Mouse (Mus musculus) spleen, adult 2 months (tissue): Measurements from ENCODE around the gene Kcmf1. TPM values are rescaled to one million over a fixed set of nuclear protein-coding genes. Genes with fewer than 3 reads are reported as not detected.

Source experiments
- DNase-seq, 2 experiments: peaks; one replicate each; pipeline versions ENCODE4 v3.0.0 to v3.0.0-alpha.2; 2012 to 2021; ENCODE audit warnings: low spot score in 2 of 2, low read depth in 1 of 2
- H3K27ac ChIP-seq: fragments of 200-500 bp; 2 replicates; pipeline ENCODE4 v1.5.1; 2012; ENCODE audit warnings: low read length, inconsistent platforms; ENCODE audit not compliant: insufficient read depth
- H3K27me3 ChIP-seq: fragments of 200-500 bp; 2 replicates; pipeline ENCODE4 v1.6.1; 2012; ENCODE audit warnings: mild to moderate bottlenecking, moderate library complexity, low read length, inconsistent platforms; ENCODE audit not compliant: control insufficient read depth, insufficient read depth
- H3K36me3 ChIP-seq: fragments of 200-500 bp; 2 replicates; pipeline ENCODE4 v1.6.1; 2012; ENCODE audit warnings: mild to moderate bottlenecking, low read length, inconsistent platforms; ENCODE audit not compliant: control insufficient read depth, insufficient read depth
- H3K4me1 ChIP-seq: fragments of 200-500 bp; 2 replicates; pipeline ENCODE4 v1.6.1; 2011; ENCODE audit warnings: inconsistent platforms; ENCODE audit not compliant: control insufficient read depth, insufficient read depth, insufficient read length
- H3K4me3 ChIP-seq: fragments of 200-500 bp; 2 replicates; pipeline ENCODE4 v1.5.1; 2011; ENCODE audit warnings: mild to moderate bottlenecking, inconsistent platforms; ENCODE audit not compliant: insufficient read depth, insufficient read length; ENCODE audit errors: extremely low read depth
- CTCF ChIP-seq: fragments of 200-500 bp; IDR thresholded peaks from 2 replicates; pipeline ENCODE4 v1.5.1; 2011; ENCODE audit warnings: mild to moderate bottlenecking, inconsistent platforms; ENCODE audit not compliant: insufficient read depth, insufficient read length, insufficient replicate concordance; ENCODE audit errors: extremely low read depth
- POLR2A ChIP-seq: fragments of 200-500 bp; IDR thresholded peaks from 2 replicates; pipeline ENCODE4 v1.6.1; 2011; ENCODE audit warnings: low read depth, low read length, inconsistent platforms
- WGBS: fragments of 180-500 bp; shearing (Covaris S2); methylation state at CpG from one replicate; pipeline ENCODE4 v1.1.7; 2018; 5-methylcytosine and 5-hydroxymethylcytosine counted together
- polyA plus RNA-seq: library from polyadenylated mRNA; depleted of rRNA; stranded (reverse); fragments of >200 nt; gene quantifications from 2 replicates; pipeline ENCODE4 v1.2.3, GENCODE M21; 2012

Kcmf1 gene
- polyA plus RNA-seq, 1 experiment: 94.1 TPM

- WGBS: 89% methylated on average over 2 of the region's 2 CpGs
- H3K4me1 ChIP-seq: peaks cover 2% of the 10 kb centered on the region
- TF ChIP-seq POLR2A (no peak), CTCF (no peak)
Observed at GRCm38 (mm10) chr6:72888655-72889054, 11.1 kb downstream of the Kcmf1 start.

DNA sequence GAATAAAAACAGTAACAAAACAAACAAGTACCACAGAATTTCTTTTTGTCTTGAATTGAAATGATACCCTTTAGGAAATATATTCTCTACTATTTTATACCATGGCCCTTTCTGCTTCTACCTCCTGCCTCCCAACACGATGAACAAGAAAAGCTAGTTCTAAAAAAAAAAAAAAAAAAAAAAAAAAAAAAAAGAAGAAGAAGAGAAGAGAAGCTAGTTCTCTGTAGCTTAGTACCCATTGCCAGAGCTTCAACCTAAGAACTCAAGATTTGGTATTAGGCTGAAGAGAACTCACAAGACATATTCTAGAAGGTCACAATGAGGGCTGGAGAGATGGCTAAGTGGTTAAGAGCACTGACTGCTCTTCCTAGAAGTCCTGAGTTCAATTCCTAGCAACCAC lies 14.5 kb downstream of the Kcmf1 start:
- peaks cover 15% of the 10 kb centered on the region for H3K4me1 ChIP-seq
- 22% methylated on average over 1 of the region's 1 CpGs for WGBS
- DNase-seq: no peak
- no peaks in the 10 kb centered on the region for H3K36me3 ChIP-seq
- no peak overlapping the region for H3K4me3 ChIP-seq
- TF ChIP-seq POLR2A (no peak), CTCF (no peak)
- H3K27ac ChIP-seq: no peak overlapping the region
- no peaks in the 10 kb centered on the region for H3K27me3 ChIP-seq

More at GRCm38 (mm10) chr6:72888655-72889054, 11.1 kb downstream of the Kcmf1 start:
- Histone ChIP-seq H3K27me3 (no peaks in the 10 kb centered on the region), H3K36me3 (no peaks in the 10 kb centered on the region), H3K27ac (no peak overlapping the region), H3K4me3 (no peak overlapping the region)
- DNase-seq: no peak

- Histone ChIP-seq H3K36me3 (no peaks in the 10 kb centered on the region), H3K4me3 (no peak overlapping the region), H3K27me3 (no peaks in the 10 kb centered on the region), H3K27ac (no peak overlapping the region), H3K4me1 (peaks cover 15% of the 10 kb centered on the region)
- 39% methylated on average over 3 of the region's 3 CpGs for WGBS
- DNase-seq: no peak
- TF ChIP-seq POLR2A: no peak
- TF ChIP-seq CTCF: no peak
Observed at GRCm38 (mm10) chr6:72884767-72885166, 15.0 kb downstream of the Kcmf1 start.

DNA sequence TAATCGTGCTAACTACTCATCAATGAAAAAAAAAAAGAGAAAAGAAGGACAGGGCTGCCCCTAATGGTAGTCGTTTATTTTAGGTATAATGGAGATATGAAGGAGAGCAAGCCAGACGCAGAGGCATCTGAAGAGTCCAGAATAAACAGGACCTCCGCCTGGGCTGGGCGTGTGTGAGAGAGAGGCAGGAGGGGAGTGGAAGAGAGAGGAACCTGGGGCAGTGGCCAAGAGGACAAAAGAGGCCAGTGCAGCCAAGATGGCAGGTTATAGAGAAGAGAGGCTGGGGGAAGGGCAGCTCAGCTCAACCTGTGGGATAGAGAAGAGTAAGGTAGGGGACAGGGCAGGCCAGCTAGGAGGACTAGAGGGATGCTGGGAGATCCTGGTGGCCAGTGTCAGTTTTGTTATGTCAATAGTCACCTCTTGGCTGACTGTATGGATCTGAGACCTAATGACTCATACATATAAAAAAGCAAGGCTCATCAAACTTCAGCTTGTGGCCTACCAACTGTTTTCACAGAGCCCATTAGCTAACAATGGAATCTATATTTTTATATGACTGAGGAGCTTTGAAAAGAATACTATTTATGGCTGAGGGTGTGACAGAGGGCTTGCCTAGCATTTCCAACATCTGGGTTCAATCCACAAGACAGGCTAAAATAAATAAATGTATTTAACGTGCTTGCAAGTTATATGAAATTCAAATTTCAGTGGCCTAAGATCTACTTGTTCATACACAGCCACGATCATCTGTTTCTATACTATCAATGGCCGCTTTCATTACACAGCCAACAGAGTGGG lies 16.9 kb downstream of the Kcmf1 start:
- Histone ChIP-seq H3K27ac (no peak overlapping the region), H3K4me3 (no peak overlapping the region), H3K36me3 (no peaks in the 10 kb centered on the region), H3K27me3 (no peaks in the 10 kb centered on the region), H3K4me1 (peaks cover 15% of the 10 kb centered on the region)
- no peak for DNase-seq
- no peak for TF ChIP-seq CTCF
- TF ChIP-seq POLR2A: no peak
- 90% methylated on average over 8 of the region's 8 CpGs for WGBS

GRCm38 (mm10) chr6:72882222-72882621 lies 17.6 kb downstream of the Kcmf1 start:
- H3K4me3 ChIP-seq: no peak overlapping the region
- H3K4me1 ChIP-seq: peaks cover 15% of the 10 kb centered on the region
- no peaks in the 10 kb centered on the region for H3K27me3 ChIP-seq
- 80% methylated on average over 3 of the region's 3 CpGs for WGBS
- no peaks in the 10 kb centered on the region for H3K36me3 ChIP-seq
- no peak for DNase-seq
- no peak for TF ChIP-seq POLR2A
- TF ChIP-seq CTCF: no peak
- no peak overlapping the region for H3K27ac ChIP-seq

GRCm38 (mm10) chr6:72881619-72881979 lies 18.2 kb downstream of the Kcmf1 start:
- no peak for DNase-seq
- H3K27ac ChIP-seq: no peak overlapping the region
- no peak overlapping the region for H3K4me3 ChIP-seq
- no peaks in the 10 kb centered on the region for H3K36me3 ChIP-seq
- WGBS: 0% methylated on average over 1 of the region's 1 CpGs
- no peaks in the 10 kb centered on the region for H3K27me3 ChIP-seq
- peaks cover 15% of the 10 kb centered on the region for H3K4me1 ChIP-seq
- TF ChIP-seq CTCF: no peak
- TF ChIP-seq POLR2A: no peak

DNA sequence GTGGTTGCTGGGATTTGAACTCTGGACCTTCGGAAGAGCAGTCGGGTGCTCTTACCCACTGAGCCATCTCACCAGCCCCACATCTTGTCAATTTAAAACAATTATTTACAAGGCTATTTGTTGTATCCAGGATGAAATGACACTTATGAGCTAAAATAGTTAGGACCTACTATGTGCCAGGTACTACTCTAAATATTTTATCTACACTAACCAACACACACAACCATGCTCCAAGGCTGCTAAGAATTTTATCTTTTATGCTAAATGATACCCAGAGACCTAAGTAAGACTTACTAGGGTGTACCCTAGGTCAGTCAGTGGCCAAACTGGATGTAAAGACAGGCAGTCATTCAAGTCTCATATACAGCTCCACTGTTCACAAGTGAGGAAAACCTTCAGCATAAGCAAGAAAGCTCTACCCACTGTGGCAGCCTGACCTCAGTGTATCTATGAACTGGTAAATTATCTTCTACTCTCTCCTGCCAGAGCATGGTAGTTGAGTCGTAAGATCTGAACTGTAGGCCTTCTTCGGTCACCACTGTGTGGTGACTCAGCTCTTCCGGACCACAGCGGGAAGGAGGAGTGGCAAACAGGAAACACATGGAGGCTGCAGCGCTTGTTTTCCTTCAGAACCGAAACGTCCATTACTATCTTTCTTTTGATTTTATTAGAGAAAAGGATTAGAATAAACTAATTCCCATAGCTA lies 18.7 kb downstream of the Kcmf1 start:
- Histone ChIP-seq H3K27ac (no peak overlapping the region), H3K4me3 (no peak overlapping the region), H3K27me3 (no peaks in the 10 kb centered on the region), H3K36me3 (no peaks in the 10 kb centered on the region), H3K4me1 (peaks cover 13% of the 10 kb centered on the region)
- 25% methylated on average over 9 of the region's 9 CpGs for WGBS
- TF ChIP-seq POLR2A (no peak), CTCF (no peak)
- no peak for DNase-seq
